Mouse (Mus musculus) ES-Bruce4 (cell line): ENCODE measurements at regions not wholly inside any gene's neighbourhood (a gene's known extent, or its start where the extent isn't known, plus 50 kb on each side); places are given as distances from the start of the nearest gene placed in this dataset.

ENCODE experiments used
- CTCF ChIP-seq: IDR thresholded peaks from one replicate; pipeline ENCODE4 v1.8.1; 2011; ENCODE audit warnings: low read depth, low read length
- EP300 ChIP-seq: IDR thresholded peaks from 2 replicates; pipeline ENCODE4 v1.6.1; 2011; ENCODE audit warnings: low read depth, low read length; ENCODE audit not compliant: insufficient read depth

DNA sequence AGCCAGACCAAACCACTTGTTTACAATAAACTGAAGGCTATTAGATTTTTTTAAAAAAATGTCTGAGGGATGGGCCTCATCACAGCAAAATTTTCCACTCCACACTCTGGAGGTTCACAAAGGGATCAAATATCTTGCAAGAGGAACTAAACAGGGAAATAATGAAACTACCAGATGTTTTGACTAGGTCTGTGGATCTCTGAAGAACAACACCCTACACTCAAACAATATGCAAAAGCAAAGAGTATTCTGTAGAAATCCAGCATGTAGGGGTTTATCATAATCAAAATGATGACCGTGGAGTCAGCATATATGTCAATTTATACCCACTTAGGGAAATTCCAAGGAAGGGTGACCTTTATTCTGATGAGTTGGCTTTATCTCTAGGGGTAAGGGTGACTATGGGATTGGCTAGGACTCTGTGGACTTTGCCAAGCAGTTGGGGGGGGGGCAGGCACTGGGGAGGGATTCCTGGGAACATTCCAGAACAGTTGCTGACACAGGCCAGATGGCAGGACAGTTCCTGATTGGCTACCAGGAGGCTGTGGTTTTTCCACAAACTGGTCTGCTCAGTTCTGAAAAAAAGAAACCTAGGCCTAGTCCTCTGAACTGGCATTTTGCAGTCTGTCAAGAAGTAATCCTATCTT is 143.9 kb downstream of the Gm10184 start:
- TF ChIP-seq EP300 (no peak), CTCF (no peak)
